Mouse (Mus musculus): ENCODE data around the gene Gabrd. TPM values are rescaled to one million over a fixed set of nuclear protein-coding genes. Genes with fewer than 3 reads are reported as not detected.

The Gabrd gene
- polyA plus RNA-seq, 1 experiment, result 1.4 TPM

DNA sequence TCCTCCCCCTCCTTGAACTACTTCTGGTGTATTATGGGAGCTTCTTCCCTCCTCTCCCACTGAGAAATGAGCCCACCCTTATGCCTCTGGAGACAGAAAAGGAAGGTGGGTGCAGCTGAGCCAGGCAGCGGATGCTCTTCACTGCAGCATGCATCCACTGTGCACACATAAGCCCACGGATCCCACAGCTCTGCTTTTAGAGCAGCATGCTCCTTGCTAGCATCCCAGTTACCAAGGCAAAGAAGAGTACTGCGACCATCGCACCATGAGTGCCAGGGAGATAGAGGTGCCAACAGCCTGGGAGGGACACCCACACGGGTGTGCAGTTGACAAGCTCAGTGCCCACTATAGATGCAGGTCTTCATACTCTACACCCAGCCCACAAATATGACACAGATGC is 2.4 kb downstream of the Gabrd start:
- DNase-seq, result no peak
- H3K4me1 ChIP-seq (ENCODE audit: control insufficient read depth, insufficient read depth, low read length), result peaks cover 5% of the 10 kb centered on the region; the same call in 1 of the 2 replicates
- no peak for TF ChIP-seq POLR2A (IDR thresholded peaks at IDR 0.05; ENCODE audit: borderline replicate concordance, extremely low read depth, low read depth, low read length)
- no peak for TF ChIP-seq CTCF (IDR thresholded peaks at IDR 0.05; ENCODE audit: insufficient read depth, low read length)
- H3K4me3 ChIP-seq (replicated peaks; ENCODE audit: extremely low read depth, low read depth, low read length), result no peak overlapping the region
- 79% methylated on average over 5 of the region's 5 CpGs for WGBS

DNA sequence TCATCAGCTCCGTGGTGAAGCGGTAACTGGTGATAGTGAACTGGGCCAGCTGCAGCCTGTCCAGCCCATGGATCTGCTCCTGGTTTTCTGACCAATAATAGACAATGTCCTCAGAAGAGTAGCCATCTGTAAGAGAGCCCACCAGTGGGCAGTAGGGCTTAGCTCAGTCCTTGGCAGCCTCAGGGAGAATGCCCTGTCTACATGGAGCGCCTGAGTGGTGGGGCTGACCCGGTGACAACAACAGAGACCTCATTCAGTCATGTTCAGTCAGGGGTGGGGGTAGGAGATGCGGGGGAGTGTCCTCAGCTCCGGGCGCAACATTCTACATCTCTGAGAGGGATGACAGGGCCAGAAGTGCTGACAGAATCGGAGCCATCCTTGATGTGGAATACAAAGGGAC is 10.7 kb downstream of the Gabrd start:
- H3K4me1 ChIP-seq (ENCODE audit: control insufficient read depth, insufficient read depth, low read length), result no peaks in the 10 kb centered on the region
- no peak for TF ChIP-seq POLR2A (IDR thresholded peaks at IDR 0.05; ENCODE audit: borderline replicate concordance, extremely low read depth, low read depth, low read length)
- no peak for TF ChIP-seq CTCF (IDR thresholded peaks at IDR 0.05; ENCODE audit: insufficient read depth, low read length)
- H3K4me3 ChIP-seq (replicated peaks; ENCODE audit: extremely low read depth, low read depth, low read length), result no peak overlapping the region
- WGBS, result 80% methylated on average over 8 of the region's 8 CpGs
- no peak for DNase-seq

DNA sequence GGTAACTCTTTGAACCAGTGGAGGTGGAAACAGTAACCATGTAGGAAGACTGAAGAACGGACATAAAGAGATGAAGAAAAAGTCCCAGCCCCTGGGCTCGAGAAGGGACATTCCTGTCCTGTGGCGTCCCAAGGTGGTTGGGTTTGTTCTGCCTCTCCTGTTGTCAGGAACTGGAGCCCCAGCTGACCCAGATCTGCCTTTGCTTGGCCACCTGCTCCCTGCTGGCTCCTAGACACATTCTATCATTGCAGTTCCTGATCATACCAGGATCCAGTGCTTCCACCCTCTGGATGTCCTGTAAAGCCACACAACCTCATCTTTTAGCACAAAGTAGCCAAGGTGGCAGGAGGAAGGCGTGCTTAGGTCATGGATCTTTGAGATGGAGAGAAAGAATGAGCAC is 14.6 kb downstream of the Gabrd start:
- no peaks in the 10 kb centered on the region for H3K4me1 ChIP-seq (ENCODE audit: control insufficient read depth, insufficient read depth, low read length)
- no peak for TF ChIP-seq CTCF (IDR thresholded peaks at IDR 0.05; ENCODE audit: insufficient read depth, low read length)
- no peak for TF ChIP-seq POLR2A (IDR thresholded peaks at IDR 0.05; ENCODE audit: borderline replicate concordance, extremely low read depth, low read depth, low read length)
- H3K4me3 ChIP-seq (replicated peaks; ENCODE audit: extremely low read depth, low read depth, low read length), result no peak overlapping the region
- no peak for DNase-seq
- 62% methylated on average over 4 of the region's 4 CpGs for WGBS

DNA sequence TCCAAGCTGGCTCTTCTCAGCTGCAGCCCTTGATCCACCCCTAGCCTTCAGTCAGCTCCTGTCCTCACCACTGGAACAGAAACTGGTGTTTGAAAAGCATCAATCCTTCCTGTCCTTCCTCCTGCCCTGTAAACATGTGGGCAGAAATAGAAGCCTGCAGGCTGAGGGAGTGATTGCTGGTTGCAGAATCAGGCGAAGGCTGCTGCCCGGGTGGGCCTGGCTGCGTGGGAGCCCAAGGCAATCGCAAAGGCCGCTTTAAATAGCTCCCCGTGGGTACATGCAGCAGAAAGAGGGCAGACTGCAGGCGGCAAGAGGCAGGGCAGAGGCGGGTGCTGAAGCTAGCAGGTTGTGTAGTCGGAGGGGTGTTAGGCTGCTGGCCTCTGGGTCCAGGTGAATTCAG is 15.2 kb downstream of the Gabrd start:
- WGBS, result 24% methylated on average over 9 of the region's 9 CpGs
- Histone ChIP-seq H3K4me3 (replicated peaks; ENCODE audit: extremely low read depth, low read depth, low read length) (no peak overlapping the region), H3K4me1 (ENCODE audit: control insufficient read depth, insufficient read depth, low read length) (no peaks in the 10 kb centered on the region)
- no peak for TF ChIP-seq POLR2A (IDR thresholded peaks at IDR 0.05; ENCODE audit: borderline replicate concordance, extremely low read depth, low read depth, low read length)
- no peak for TF ChIP-seq CTCF (IDR thresholded peaks at IDR 0.05; ENCODE audit: insufficient read depth, low read length)
- DNase-seq, result no peak

DNA sequence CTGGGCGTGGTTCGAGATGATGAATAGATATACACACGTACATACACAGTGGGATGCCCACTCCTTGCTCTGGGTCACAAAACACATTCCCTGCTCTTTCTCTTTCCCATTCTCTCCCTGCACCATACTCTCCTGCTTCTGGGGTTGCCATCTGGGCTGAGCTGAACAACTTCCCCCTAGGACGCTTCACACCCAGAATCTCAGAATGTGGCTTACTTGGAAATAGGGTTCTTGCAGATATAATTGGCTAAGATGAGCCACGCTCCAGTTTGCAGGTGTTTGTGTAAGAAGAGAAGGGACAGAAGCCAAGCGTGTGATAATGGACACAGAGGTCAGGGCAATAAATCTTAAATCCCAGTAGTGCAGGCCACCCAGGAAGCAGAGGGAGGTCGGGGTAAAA is 15.9 kb downstream of the Gabrd start:
- TF ChIP-seq CTCF (IDR thresholded peaks at IDR 0.05; ENCODE audit: insufficient read depth, low read length) (no peak), POLR2A (IDR thresholded peaks at IDR 0.05; ENCODE audit: borderline replicate concordance, extremely low read depth, low read depth, low read length) (no peak)
- 42% methylated on average over 7 of the region's 7 CpGs for WGBS
- H3K4me3 ChIP-seq (replicated peaks; ENCODE audit: extremely low read depth, low read depth, low read length), result no peak overlapping the region
- no peak for DNase-seq
- no peaks in the 10 kb centered on the region for H3K4me1 ChIP-seq (ENCODE audit: control insufficient read depth, insufficient read depth, low read length)

DNA sequence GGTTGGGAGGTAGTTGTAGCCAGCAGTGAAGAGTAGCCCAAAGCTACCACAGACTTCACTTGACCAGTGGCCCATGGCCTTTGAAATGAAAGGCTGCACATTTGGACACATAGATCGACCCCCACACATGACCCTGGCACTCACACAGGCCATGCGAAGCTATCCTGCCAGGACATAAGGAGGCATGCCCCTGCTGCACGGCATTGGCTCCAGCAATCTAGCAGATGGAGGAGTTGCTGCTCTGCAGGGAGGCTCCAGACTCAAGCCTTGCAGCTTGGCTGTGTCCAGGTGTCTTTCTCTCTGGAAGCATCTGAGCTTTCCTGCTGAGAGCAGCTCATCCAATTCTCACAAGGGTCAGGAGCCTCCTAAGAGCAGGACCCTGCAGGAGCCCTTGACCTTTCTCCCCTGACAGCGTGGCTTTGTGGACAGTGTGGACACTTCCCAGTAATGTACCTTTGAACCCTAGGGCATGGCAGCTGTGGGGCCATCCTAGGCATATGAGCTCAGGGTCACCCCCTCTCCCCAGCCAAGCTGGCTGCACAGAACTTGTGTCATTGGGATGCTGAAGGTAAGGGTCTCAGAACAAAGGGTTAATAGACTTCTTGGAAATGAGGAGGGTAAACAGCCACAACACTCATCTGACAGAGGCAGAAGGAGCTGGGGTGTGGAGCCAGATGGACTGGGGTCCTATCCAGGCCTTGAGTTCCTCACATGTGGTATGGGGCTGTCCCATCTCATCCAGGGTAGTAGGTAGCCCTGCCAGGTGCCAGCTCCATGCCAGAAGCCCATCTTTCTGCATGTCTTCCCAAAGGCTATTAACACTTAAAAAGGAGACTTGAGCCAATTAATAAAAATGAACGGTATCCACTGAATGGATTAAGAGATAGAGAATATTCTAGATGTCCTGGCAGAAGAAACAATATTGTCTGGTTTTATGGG is 25.8 kb downstream of the Gabrd start:
- 72% methylated on average over 5 of the region's 5 CpGs for WGBS
- H3K4me1 ChIP-seq (ENCODE audit: control insufficient read depth, insufficient read depth, low read length), result no peaks in the 10 kb centered on the region
- TF ChIP-seq CTCF (IDR thresholded peaks at IDR 0.05; ENCODE audit: insufficient read depth, low read length), result no peak
- TF ChIP-seq POLR2A (IDR thresholded peaks at IDR 0.05; ENCODE audit: borderline replicate concordance, extremely low read depth, low read depth, low read length), result no peak
- DNase-seq, result no peak
- no peak overlapping the region for H3K4me3 ChIP-seq (replicated peaks; ENCODE audit: extremely low read depth, low read depth, low read length)

DNA sequence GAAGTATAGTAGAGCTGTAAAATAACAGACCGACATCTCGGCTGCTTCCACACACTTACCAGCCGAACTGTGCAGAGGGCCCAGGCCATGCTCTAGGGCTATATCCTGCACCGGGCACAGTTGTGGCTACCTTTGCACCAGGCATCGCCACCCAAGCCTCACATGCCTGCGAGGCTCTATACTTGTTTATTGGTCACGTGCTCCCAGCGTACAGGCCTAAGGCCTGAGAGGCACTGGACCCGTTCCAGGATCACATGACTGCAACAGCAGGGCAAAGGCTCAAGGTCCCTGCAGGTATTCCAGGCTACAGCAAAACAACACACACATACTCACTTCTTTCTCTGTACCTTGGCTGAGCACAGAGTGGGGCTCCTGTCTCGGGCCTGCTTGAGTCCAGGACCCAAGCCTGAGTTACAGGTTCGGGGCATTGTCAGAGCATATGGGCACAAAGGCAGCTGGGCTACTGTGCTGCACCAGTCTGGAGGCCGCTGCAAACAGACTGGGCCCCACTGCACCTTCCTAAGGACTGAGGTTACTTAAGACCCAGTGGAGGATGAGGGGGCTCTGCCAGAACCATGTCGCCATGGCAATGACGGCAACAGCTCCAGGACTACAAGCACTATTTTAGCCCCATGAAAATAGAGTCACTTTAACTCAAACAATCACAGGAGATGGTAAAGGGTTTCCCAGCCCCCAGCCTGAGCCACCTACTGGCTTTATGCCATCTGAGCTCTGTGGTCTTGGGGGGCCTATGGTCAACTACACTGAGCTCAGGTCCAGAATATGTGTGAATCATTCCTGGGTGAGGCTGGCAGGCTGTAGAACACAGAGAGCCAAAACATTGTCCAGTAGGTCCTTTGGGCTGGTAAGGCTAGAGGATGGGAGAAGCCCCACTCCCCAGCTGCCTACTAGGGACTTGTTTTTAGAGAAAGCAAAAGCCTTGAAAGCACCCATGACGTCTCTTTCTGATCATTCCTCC is 26.9 kb downstream of the Gabrd start:
- no peak for TF ChIP-seq CTCF (IDR thresholded peaks at IDR 0.05; ENCODE audit: insufficient read depth, low read length)
- no peak for TF ChIP-seq POLR2A (IDR thresholded peaks at IDR 0.05; ENCODE audit: borderline replicate concordance, extremely low read depth, low read depth, low read length)
- DNase-seq, result no peak
- Histone ChIP-seq H3K4me3 (replicated peaks; ENCODE audit: extremely low read depth, low read depth, low read length) (no peak overlapping the region), H3K4me1 (ENCODE audit: control insufficient read depth, insufficient read depth, low read length) (no peaks in the 10 kb centered on the region)
- whole genome bisulfite sequencing, result 81% methylated on average over 15 of the region's 15 CpGs

DNA sequence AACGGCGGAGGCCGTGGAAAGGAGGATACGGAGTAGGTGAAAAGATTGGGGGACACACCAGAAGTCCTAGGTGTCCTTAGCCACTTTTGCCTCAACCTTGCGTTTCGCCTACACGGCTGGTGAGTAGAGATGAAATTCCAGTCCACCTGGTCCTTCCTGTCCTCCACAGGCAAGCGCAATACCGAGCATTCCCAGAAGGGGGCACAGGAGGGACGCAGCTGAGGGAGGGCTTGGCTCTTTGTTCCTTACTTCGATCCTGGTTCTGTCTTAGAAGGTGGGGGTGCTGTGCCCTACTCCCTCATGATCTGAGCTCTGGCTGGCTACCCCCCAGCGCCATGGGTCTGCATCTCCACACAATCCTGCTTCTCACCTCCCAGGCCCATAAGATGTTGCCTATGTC is 29.2 kb downstream of the Gabrd start:
- no peak overlapping the region for H3K4me3 ChIP-seq (replicated peaks; ENCODE audit: extremely low read depth, low read depth, low read length)
- H3K4me1 ChIP-seq (ENCODE audit: control insufficient read depth, insufficient read depth, low read length), result no peaks in the 10 kb centered on the region
- 24% methylated on average over 12 of the region's 12 CpGs for WGBS
- TF ChIP-seq POLR2A (IDR thresholded peaks at IDR 0.05; ENCODE audit: borderline replicate concordance, extremely low read depth, low read depth, low read length) (no peak), CTCF (IDR thresholded peaks at IDR 0.05; ENCODE audit: insufficient read depth, low read length) (peak; percentile 90)
- peak; percentile 87 for DNase-seq

DNA sequence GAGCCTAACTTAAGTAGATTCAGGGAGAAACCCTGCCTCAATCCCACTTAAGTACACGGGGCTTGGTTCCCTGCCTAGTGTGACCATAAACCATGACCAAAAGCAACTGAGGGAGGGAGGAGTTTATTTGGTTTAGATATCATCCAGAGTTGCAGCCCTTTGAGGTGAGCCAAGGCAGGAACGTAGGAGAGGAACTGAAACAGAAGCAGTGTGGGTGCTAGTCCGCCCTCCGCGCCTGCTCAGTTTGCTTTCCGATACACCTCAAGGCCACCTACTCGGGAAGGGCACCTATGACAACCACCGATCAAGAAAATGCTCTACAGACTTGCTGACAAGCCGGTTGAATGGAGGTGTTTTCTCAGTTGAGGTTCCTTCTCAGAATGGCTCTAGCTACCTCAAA is 30.2 kb downstream of the Gabrd start:
- TF ChIP-seq CTCF (IDR thresholded peaks at IDR 0.05; ENCODE audit: insufficient read depth, low read length) (no peak), POLR2A (IDR thresholded peaks at IDR 0.05; ENCODE audit: borderline replicate concordance, extremely low read depth, low read depth, low read length) (no peak)
- Histone ChIP-seq H3K4me1 (ENCODE audit: control insufficient read depth, insufficient read depth, low read length) (no peaks in the 10 kb centered on the region), H3K4me3 (replicated peaks; ENCODE audit: extremely low read depth, low read depth, low read length) (no peak overlapping the region)
- 79% methylated on average over 9 of the region's 9 CpGs for WGBS
- no peak for DNase-seq

All from lung, adult 2 months (tissue).